ENCODE assay signal across 8 mouse cellular contexts in the genomic region with DNA sequence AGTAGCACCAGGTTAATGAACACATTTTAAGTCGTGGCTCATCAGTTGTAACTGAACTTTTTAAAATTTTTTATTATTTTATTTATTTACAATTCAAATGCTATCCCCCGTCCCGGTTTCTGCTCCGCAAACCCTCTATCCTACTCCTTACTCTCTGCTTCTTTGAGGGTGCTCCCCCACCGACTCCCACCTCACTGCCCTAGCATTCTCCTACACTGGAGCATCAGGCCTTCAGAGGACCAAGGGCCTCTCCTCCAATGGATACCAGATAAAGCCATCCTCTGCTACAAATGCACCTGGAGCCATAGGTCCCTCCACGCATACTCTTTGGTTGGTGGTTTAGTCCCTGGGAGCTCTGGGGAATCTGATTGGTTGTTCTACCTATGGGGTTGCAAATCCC. TPM values are rescaled to one million over a fixed set of nuclear protein-coding genes. Genes with fewer than 3 reads are reported as not detected.
DNase-seq lines count a peak whose midpoint lies in the region; ATAC-seq and TF ChIP-seq lines count a peak whose summit lies in the region.

No protein-coding gene starts in this region.

- no peak for TF ChIP-seq EP300 in MEL (IDR thresholded peaks at IDR 0.05; ENCODE audit: low read depth in 1 of 2, low read length in 2 of 2)
- no peak for TF ChIP-seq EP300 in liver, embryonic 14.5 days (IDR thresholded peaks at IDR 0.05; ENCODE audit: low read depth)

- TF ChIP-seq POLR2A in kidney, adult 2 months (IDR thresholded peaks at IDR 0.05; ENCODE audit: low read depth, low read length): no peak
- TF ChIP-seq POLR2A in MEL (IDR thresholded peaks at IDR 0.05; ENCODE audit: control insufficient read depth in 1 of 2, insufficient read depth in 1 of 2, low read depth in 1 of 2, low read length in 2 of 2, poor library complexity in 1 of 2): no peak

- TF ChIP-seq RAD21 in MEL (IDR thresholded peaks at IDR 0.05; ENCODE audit: low read depth, low read length): no peak

- peak; percentile 48; the same call in 1 of the 2 replicates for ATAC-seq in forebrain, embryonic 15.5 days (replicated peaks)
- no peak for ATAC-seq in liver, embryonic 14.5 days (ENCODE audit: insufficient read depth)

- H3K27ac ChIP-seq in kidney, adult 2 months (ENCODE audit: insufficient read depth, low read depth, low read length): peak overlapping the region; percentile 100; the same call in 1 of the 2 replicates
- H3K27ac ChIP-seq in MEL (ENCODE audit: control insufficient read depth, low read depth, low read length): peak overlapping the region; percentile 99
- H3K27ac ChIP-seq in forebrain, embryonic 15.5 days (replicated peaks): peak overlapping the region; percentile 97; the same call in 1 of the 2 replicates
- peak overlapping the region; percentile 92; the same call in 1 of the 2 replicates for H3K27ac ChIP-seq in liver, embryonic 14.5 days

- no peaks in the 10 kb centered on the region for H3K9me3 ChIP-seq in MEL (replicated peaks; ENCODE audit: insufficient read depth, low read length)
- no peaks in the 10 kb centered on the region for H3K9me3 ChIP-seq in forebrain, embryonic 15.5 days
- no peaks in the 10 kb centered on the region for H3K9me3 ChIP-seq in liver, embryonic 14.5 days (ENCODE audit: control insufficient read depth, low read length)

- 47% methylated on average over 6 of the region's 6 CpGs for WGBS in kidney, adult 2 months
- WGBS in forebrain, embryonic 15.5 days: 49% methylated on average over 6 of the region's 6 CpGs
- WGBS in liver, embryonic 14.5 days (ENCODE audit: insufficient replicate concordance): 49% methylated on average over 6 of the region's 6 CpGs

- H3K9ac ChIP-seq in MEL (ENCODE audit: control insufficient read depth, low read depth, low read length, poor library complexity, severe bottlenecking): peak overlapping the region; percentile 98
- H3K9ac ChIP-seq in forebrain, embryonic 15.5 days (replicated peaks): no peak overlapping the region
- peak overlapping the region; percentile 75; the same call in 1 of the 2 replicates for H3K9ac ChIP-seq in liver, embryonic 14.5 days (replicated peaks)

- peak overlapping the region; percentile 100; the same call in 1 of the 2 replicates for H3K4me3 ChIP-seq in kidney, adult 2 months (ENCODE audit: insufficient read depth, low read depth, low read length)
- H3K4me3 ChIP-seq in MEL (ENCODE audit: control insufficient read depth in 1 of 2, insufficient read depth in 1 of 2, low read depth in 2 of 2, low read length in 2 of 2): peak overlapping the region; percentile 79 to 87
- H3K4me3 ChIP-seq in forebrain, embryonic 15.5 days: peak overlapping the region; percentile 89
- H3K4me3 ChIP-seq in liver, embryonic 14.5 days (ENCODE audit: insufficient read depth in 1 of 2, low read depth in 2 of 2, low read length in 2 of 2): peak overlapping the region; percentile 79 to 84

- H3K36me3 ChIP-seq in kidney, adult 2 months (ENCODE audit: control insufficient read depth, insufficient read depth, low read length): no peaks in the 10 kb centered on the region
- peaks cover 0 to 10% of the 10 kb centered on the region in 2 experiments; a peak in 2 of 4 replicates for H3K36me3 ChIP-seq in MEL (ENCODE audit: control insufficient read depth in 1 of 2, insufficient read depth in 2 of 2, low read length in 2 of 2)
- H3K36me3 ChIP-seq in forebrain, embryonic 15.5 days: no peaks in the 10 kb centered on the region
- no peaks in the 10 kb centered on the region; the same call in 1 of the 2 replicates for H3K36me3 ChIP-seq in liver, embryonic 14.5 days (replicated peaks; ENCODE audit: control insufficient read depth, insufficient read depth, low read depth)

- H3K4me1 ChIP-seq in kidney, adult 2 months (ENCODE audit: control insufficient read depth, insufficient read depth, low read length): no peaks in the 10 kb centered on the region
- peaks cover 0 to 3% of the 10 kb centered on the region in 2 experiments; a peak in 2 of 4 replicates for H3K4me1 ChIP-seq in MEL (ENCODE audit: control insufficient read depth in 1 of 2, insufficient read depth in 2 of 2, low read length in 2 of 2)
- H3K4me1 ChIP-seq in forebrain, embryonic 15.5 days: peaks cover 9% of the 10 kb centered on the region
- H3K4me1 ChIP-seq in liver, embryonic 14.5 days (replicated peaks; ENCODE audit: control insufficient read depth in 2 of 2, insufficient read depth in 2 of 2, low read length in 1 of 2): peaks cover 2 to 6% of the 10 kb centered on the region in 2 experiments

- no peaks in the 10 kb centered on the region for H3K27me3 ChIP-seq in kidney, adult 2 months (replicated peaks; ENCODE audit: control insufficient read depth, insufficient read depth, low read length)
- no peaks in the 10 kb centered on the region for H3K27me3 ChIP-seq in MEL (ENCODE audit: control insufficient read depth in 1 of 2, insufficient read depth in 2 of 2, low read length in 2 of 2)
- H3K27me3 ChIP-seq in forebrain, embryonic 15.5 days: no peaks in the 10 kb centered on the region
- H3K27me3 ChIP-seq in liver, embryonic 14.5 days (ENCODE audit: control insufficient read depth, insufficient read depth, low read length): no peaks in the 10 kb centered on the region

- H3K79me2 ChIP-seq in MEL (ENCODE audit: control insufficient read depth, insufficient read depth, low read length, poor library complexity): peaks cover 12% of the 10 kb centered on the region

- DNase-seq in kidney, adult 2 months: no peak
- DNase-seq in kidney, postnatal 14 days: no peak
- no peak for DNase-seq in MEL (ENCODE audit: low read depth, low spot score)
- DNase-seq in liver, embryonic 14.5 days (ENCODE audit: low read depth in 3 of 3, low spot score in 3 of 3): no peak
- DNase-seq in urinary bladder, postnatal 36 days (ENCODE audit: low spot score in 2 of 2): no peak
- DNase-seq in embryo, embryonic 9.5 days (ENCODE audit: extremely low spot score): no peak
- no peak for DNase-seq in left cerebral cortex, adult 9 months (ENCODE audit: low spot score in 2 of 2)

- peak overlapping the region; percentile 65 for H3K4me2 ChIP-seq in forebrain, embryonic 15.5 days (replicated peaks)
- H3K4me2 ChIP-seq in liver, embryonic 14.5 days (ENCODE audit: low read depth): peak overlapping the region; percentile 76

- no peak for TF ChIP-seq CTCF in kidney, adult 2 months (conservative IDR thresholded peaks at IDR 0.05; ENCODE audit: insufficient read depth, insufficient read length, low read depth, low read length)
- no peak for TF ChIP-seq CTCF in MEL (IDR thresholded peaks at IDR 0.05 in 2 of 3, conservative IDR thresholded peaks at IDR 0.05 in 1 of 3; ENCODE audit: control insufficient read depth in 1 of 3, insufficient read depth in 1 of 3, low read depth in 2 of 3, low read length in 3 of 3, poor library complexity in 1 of 3, severe bottlenecking in 1 of 3)
- no peak for TF ChIP-seq CTCF in liver, embryonic 14.5 days (IDR thresholded peaks at IDR 0.05; ENCODE audit: low read depth)

TF ChIP-seq in MEL, 35 proteins besides CTCF, POLR2A, EP300 and RAD21:
- no peak for TF ChIP-seq GABPA (IDR thresholded peaks at IDR 0.05; ENCODE audit: low read depth, low read length)
- no peak for TF ChIP-seq ELF1 (IDR thresholded peaks at IDR 0.05; ENCODE audit: low read depth, low read length)

RNA-seq across cellular contexts. Expression of gene Cox16, which starts 0.4 kb away (rescaled TPM):
- polyA plus RNA-seq in kidney, adult 2 months (2012; rRNA removed): 115 and 117 TPM in 2 replicates
- 94.6 and 99.1 TPM in 2 replicates for total RNA-seq in MEL (2012; rRNA removed)
- polyA plus RNA-seq in MEL (2012; ENCODE audit: insufficient read depth in 1 of 2, insufficient read length in 2 of 2, low read depth in 1 of 2, low replicate concordance in 2 of 2, missing spikeins in 1 of 2): 10 to 100 TPM in 1 of 2 experiments, not detected in 1; 49.6 TPM
- polyA plus RNA-seq in forebrain, embryonic 15.5 days (2015; fragmentation: Nextera tagmentation; extraction: Ambion mirVana): 110 and 121 TPM in 2 replicates
- 21.1 and 36.3 TPM in 2 replicates for polyA plus RNA-seq in liver, embryonic 14.5 days (2012; rRNA removed)
- 77.3 and 84.2 TPM in 2 replicates for polyA plus RNA-seq in liver, embryonic 14.5 days (2014; fragmentation: Nextera tagmentation; extraction: Ambion mirVana)

RNA-seq across cellular contexts. Expression of gene Gm20498, which starts 47.4 kb away (rescaled TPM):
- polyA plus RNA-seq in kidney, adult 2 months (2012; rRNA removed): 14.5 and 21.3 TPM in 2 replicates
- 40.0 and 46.2 TPM in 2 replicates for total RNA-seq in MEL (2012; rRNA removed)
- 10 to 100 TPM in 1 of 2 experiments, not detected in 1; 41.5 TPM for polyA plus RNA-seq in MEL (2012; ENCODE audit: insufficient read depth in 1 of 2, insufficient read length in 2 of 2, low read depth in 1 of 2, low replicate concordance in 2 of 2, missing spikeins in 1 of 2)
- 26.8 and 31.7 TPM in 2 replicates for polyA plus RNA-seq in forebrain, embryonic 15.5 days (2015; fragmentation: Nextera tagmentation; extraction: Ambion mirVana)
- 3.9 and 4.8 TPM in 2 replicates for polyA plus RNA-seq in liver, embryonic 14.5 days (2012; rRNA removed)
- polyA plus RNA-seq in liver, embryonic 14.5 days (2014; fragmentation: Nextera tagmentation; extraction: Ambion mirVana): 13.0 and 14.4 TPM in 2 replicates

RNA-seq across cellular contexts. Expression of gene Synj2bp, which starts 47.4 kb away (rescaled TPM):
- polyA plus RNA-seq in kidney, adult 2 months (2012; rRNA removed): 35.8 and 42.0 TPM in 2 replicates
- total RNA-seq in MEL (2012; rRNA removed): 12.3 and 14.7 TPM in 2 replicates
- 10 to 100 TPM in 1 of 2 experiments, not detected in 1; 19.3 TPM for polyA plus RNA-seq in MEL (2012; ENCODE audit: insufficient read depth in 1 of 2, insufficient read length in 2 of 2, low read depth in 1 of 2, low replicate concordance in 2 of 2, missing spikeins in 1 of 2)
- polyA plus RNA-seq in forebrain, embryonic 15.5 days (2015; fragmentation: Nextera tagmentation; extraction: Ambion mirVana): 32.3 and 36.0 TPM in 2 replicates
- 4.0 and 8.2 TPM in 2 replicates for polyA plus RNA-seq in liver, embryonic 14.5 days (2012; rRNA removed)
- polyA plus RNA-seq in liver, embryonic 14.5 days (2014; fragmentation: Nextera tagmentation; extraction: Ambion mirVana): 12.1 and 15.2 TPM in 2 replicates
